Mouse (Mus musculus): ENCODE measurements around the gene Ank3.

Gene Ank3

GRCm38 (mm10) chr10:69571972-69572371 is 173.4 kb downstream of the Ank3 start:
- no peak for DNase-seq (ENCODE audit: low read depth, low spot score)

- no peak for DNase-seq (ENCODE audit: low read depth, low spot score)
These were observed 174.5 kb downstream of the Ank3 start for GRCm38 (mm10) chr10:69573054-69573453.

DNA sequence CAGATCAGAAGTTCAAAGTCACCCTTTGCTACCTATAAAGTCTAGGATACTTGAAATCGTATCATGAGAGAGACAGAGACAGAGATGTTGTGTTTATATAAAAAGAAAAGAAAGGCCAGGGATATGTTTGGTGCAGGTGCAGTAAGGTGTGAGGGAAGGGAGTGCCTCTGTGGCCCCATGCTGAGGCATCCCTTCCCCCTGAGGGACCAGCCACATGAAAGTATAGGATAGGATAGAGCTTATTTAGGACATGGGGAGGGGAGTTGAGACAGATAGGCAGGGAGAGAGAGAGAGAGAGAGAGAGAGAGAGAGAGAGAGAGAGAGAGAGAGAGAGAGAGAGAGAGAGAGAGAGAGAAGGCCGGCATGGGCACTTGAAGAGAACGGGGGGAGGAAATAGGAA is 175.2 kb downstream of the Ank3 start:
- no peak for DNase-seq (ENCODE audit: low read depth, low spot score)

GRCm38 (mm10) chr10:69574190-69574663 is 175.7 kb downstream of the Ank3 start:
- DNase-seq (ENCODE audit: low read depth, low spot score) = no peak

GRCm38 (mm10) chr10:69574894-69575293 is 176.3 kb downstream of the Ank3 start:
- DNase-seq (ENCODE audit: low read depth, low spot score) = no peak

DNA sequence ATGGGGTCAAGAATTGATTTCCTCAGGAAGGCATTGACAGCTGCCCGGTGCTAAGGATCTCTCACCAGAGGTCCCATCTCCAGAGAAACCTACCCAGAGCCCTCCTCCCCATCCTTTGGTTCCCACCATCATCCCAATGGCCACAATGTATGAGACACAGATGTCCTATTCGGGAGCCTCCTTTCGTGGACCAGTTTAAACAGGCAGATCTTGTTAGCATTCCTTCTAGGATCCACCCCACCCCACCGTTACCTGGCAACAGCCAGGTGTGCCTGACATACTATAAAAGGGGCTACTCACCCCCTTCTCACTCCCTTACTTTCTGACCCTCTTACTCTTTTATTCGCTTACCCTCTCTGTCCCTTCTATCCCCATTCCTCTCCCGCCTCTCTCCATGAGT is 176.9 kb downstream of the Ank3 start:
- no peak for DNase-seq (ENCODE audit: low read depth, low spot score)

GRCm38 (mm10) chr10:69576264-69576663 is 177.7 kb downstream of the Ank3 start:
- no peak for DNase-seq (ENCODE audit: low read depth, low spot score)

- DNase-seq (ENCODE audit: low read depth, low spot score) = no peak
These were observed 178.6 kb downstream of the Ank3 start for GRCm38 (mm10) chr10:69577061-69577728.

DNA sequence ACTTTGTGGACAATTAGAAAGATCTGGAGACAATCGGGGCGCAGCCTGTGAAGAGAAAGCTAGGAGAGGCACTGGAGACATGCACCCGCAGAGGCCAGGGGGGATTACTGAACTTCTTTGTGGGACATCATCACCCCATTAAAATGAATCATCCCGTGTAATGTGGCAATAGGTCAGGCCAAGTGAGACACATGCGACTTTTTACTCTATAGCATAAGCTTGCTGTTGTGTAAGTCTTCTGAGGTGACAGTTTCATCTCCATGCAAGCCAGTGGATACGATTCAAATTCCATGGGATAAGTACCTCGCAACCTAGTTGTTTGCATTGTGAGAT is 179.1 kb downstream of the Ank3 start:
- DNase-seq (ENCODE audit: low read depth, low spot score) = no peak

DNA sequence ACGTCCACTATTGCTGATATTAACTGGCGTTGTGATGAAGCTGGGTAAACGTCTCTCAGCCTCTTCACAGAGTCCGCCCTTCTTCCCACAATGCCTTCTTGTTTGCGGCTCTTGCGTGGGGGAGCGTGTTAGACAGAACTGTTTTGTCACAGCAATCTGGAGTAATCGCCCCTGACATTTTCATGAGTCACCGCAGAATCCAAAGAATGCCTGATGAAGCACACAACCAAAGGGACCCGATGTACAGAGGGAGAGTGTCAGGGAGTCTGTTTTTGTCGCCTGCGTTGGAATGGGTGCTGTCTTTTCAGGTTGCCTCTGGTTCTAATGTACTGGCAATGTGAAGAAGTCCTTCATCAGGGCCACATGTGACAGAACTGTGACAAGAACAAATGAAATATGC is 181.0 kb downstream of the Ank3 start:
- DNase-seq (ENCODE audit: low read depth, low spot score) = no peak

DNA sequence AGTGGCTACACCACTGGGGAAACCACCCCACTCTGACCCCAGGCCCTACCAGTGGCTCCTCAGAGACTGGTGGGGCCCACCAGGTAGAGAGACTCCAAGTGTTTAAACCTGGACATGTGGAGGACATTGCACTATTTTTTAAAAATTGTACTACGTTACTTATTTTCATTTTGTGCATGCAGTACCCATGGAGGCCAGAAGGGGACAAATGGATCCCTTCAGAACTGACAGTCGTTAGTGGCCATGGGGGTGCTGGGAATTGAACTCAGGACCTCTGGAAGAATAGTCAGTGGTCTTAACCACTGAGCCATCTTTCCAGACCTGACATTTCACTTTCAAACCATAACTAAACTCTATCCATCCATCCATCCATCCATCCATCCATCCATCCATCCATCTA is 183.0 kb downstream of the Ank3 start:
- DNase-seq (ENCODE audit: low read depth, low spot score) = no peak

DNA sequence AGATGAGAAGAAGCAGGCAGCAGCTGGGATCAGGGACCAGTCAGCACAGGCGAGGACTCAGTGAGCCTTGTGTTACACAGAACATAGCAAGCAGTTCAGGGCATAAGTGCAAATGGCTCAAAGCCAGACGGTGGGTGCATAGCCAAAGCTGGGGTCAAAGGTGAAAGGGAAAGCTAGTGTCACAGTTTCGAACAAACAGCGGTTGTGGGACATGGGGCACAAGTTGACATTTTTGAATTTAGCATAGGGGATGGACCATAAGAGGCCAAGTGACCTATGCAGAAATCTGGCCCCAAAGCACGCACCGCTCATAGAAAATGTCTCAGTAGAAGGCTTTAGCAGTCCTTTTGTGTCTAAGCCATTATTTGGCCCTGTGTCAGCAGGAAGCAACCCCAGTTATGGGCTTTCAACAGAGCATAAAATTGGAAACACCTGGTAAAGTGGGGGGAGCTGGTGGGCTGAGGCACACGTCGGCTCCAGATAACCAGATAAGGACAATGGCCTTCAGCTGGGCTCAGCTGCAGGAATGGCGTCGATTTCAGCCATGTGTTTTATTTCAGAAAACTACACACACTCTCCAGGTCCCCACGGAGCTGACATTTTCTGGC is 185.4 kb downstream of the Ank3 start:
- no peak for DNase-seq (ENCODE audit: low read depth, low spot score)

GRCm38 (mm10) chr10:69584566-69584965 is 186.0 kb downstream of the Ank3 start:
- DNase-seq (ENCODE audit: low read depth, low spot score) = no peak

DNA sequence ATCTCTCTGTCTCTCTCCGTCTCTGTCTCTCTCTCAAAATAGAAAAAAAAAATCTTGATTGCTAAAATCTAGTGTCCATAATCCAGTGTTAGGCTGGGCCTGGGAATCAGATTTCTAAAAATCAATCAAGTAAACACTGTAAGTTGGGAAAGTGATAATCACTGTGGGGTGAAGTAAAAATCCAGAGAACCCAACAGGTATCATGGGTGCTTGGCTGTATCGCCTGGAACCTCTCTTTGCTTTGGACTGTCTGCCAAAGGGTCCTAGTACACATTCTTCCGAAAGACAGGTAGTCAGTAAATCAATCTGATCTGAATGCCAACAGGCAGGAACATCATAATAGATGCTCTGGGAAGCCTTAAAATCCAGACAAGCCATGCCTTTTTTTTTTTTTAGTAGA is 186.7 kb downstream of the Ank3 start:
- DNase-seq (ENCODE audit: low read depth, low spot score) = no peak

GRCm38 (mm10) chr10:69594186-69595131 is 195.9 kb downstream of the Ank3 start:
- no peak for DNase-seq (ENCODE audit: low read depth, low spot score)

- DNase-seq (ENCODE audit: low read depth, low spot score) = no peak
These were observed 196.9 kb downstream of the Ank3 start for GRCm38 (mm10) chr10:69595487-69595886.

- no peak for DNase-seq (ENCODE audit: low read depth, low spot score)
These were observed 202.9 kb downstream of the Ank3 start for GRCm38 (mm10) chr10:69601471-69601870.

- no peak for DNase-seq (ENCODE audit: low read depth, low spot score)
These were observed 204.1 kb downstream of the Ank3 start for GRCm38 (mm10) chr10:69602711-69603110.

GRCm38 (mm10) chr10:69604609-69605008 is 206.0 kb downstream of the Ank3 start:
- no peak for DNase-seq (ENCODE audit: low read depth, low spot score)

GRCm38 (mm10) chr10:69605211-69605610 is 206.6 kb downstream of the Ank3 start:
- DNase-seq (ENCODE audit: low read depth, low spot score) = no peak

GRCm38 (mm10) chr10:69607611-69608119 is 209.1 kb downstream of the Ank3 start:
- DNase-seq (ENCODE audit: low read depth, low spot score) = no peak

- DNase-seq (ENCODE audit: low read depth, low spot score) = no peak
These were observed 212.7 kb downstream of the Ank3 start for GRCm38 (mm10) chr10:69611314-69611713.

All from CD4-positive helper T cell, adult 2 months (primary cell).